Mouse (Mus musculus) thymus, adult 18-20 months (tissue): Measurements from ENCODE around the gene Tmem87b.

Source experiments
- DNase-seq, 2 experiments: peaks; one replicate each; pipeline ENCODE4 v3.0.0; 2022; ENCODE audit warnings: mixed read lengths in 2 of 2

Gene Tmem87b

DNA sequence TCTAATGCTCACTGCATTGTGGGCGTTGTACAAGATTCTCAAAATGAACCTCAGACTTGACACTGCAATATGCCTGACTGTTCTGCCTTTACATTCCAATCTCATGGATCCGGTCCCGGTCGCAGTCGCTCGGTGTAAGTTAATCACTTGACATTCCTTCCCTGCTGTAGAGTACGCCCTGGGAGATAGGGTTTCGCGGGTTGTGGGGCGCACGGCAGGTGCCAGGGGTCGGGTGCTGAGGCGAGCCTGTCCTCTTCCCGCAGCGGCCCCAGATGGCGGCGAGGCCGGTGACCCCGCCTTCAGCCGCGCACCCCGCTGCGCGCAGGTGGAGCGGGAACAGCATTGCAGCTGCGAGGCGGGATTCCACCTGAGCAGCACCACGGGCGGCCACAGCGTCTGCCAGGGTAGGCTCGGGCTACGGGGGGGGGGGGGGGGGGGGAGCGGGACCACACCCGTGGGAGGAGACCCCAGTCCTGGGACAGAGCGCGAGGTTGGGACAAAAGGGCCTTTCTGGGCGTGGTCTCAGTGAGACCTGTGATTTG lies 74.3 kb downstream of the Tmem87b start:
- peak in 1 of 2 experiments; percentile 5 for DNase-seq

DNA sequence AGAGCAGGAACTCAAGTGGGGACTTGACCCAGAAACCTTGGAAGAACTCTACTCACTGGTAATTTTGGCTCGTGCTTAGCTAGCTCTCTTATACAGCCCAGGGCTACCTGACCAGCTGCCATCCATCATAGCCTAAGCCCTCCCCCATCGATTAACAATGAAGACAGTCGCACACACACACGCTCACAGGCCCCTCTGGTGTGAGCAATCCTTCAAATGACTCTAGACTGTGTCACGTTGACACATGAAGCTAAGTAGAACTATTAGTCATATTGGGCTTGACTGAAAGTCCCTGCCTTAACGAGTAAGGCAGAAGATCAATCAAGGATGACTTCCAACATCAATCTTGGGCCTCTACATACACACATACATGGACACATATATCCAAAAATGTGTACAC lies 84.9 kb downstream of the Tmem87b start:
- no peak for DNase-seq

DNA sequence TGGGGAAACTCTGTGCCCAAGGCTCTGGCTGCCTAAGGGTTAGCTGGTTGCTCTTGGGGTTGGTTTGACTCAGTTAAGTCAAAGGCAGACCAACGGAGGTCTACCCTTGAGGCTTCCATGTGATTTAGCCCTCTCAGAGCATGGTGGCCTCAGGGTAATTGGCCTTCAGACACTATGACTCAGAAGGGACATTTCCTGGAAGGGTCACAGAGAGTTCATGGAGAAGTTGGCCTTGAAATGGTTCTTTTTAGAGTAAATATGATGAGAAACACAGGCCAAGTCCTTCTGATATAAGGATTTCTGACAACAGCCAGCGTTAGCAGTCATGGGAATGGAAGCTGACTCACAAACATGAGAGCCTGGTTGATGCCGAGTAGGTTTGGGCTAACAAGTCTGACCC lies 85.7 kb downstream of the Tmem87b start:
- no peak for DNase-seq
